Mouse (Mus musculus) midbrain, embryonic 12.5 days (tissue): ENCODE measurements around the gene Akr1c18. TPM values are rescaled to one million over a fixed set of nuclear protein-coding genes. Genes with fewer than 3 reads are reported as not detected.

ENCODE experiments used
- polyA plus RNA-seq: library from polyadenylated mRNA; unstranded; fragments of >200 nt; fragmentation: Nextera tagmentation; extraction: Ambion mirVana; gene quantifications from 2 replicates; pipeline ENCODE4 v1.2.1, GENCODE M21; 2016

Akr1c18 gene
- polyA plus RNA-seq, 1 experiment from 2014 or later: not detected

Other genes with a start within 250 kb of the Akr1c18 start
- gene Net1, start 232.4 kb downstream of the Akr1c18 start, polyA plus RNA-seq: 31.4 and 32.9 TPM in 2 replicates
- not detected in 2 replicates for gene Tubal3, start 232.4 kb downstream of the Akr1c18 start, polyA plus RNA-seq
- not detected in 2 replicates for gene Ucn3, start 205.3 kb downstream of the Akr1c18 start, polyA plus RNA-seq
- gene Akr1c14, start 101.6 kb downstream of the Akr1c18 start, polyA plus RNA-seq: 0.14 and 0.38 TPM in 2 replicates
- 0.19 and 0.31 TPM in 2 replicates for gene Akr1c13, start 40.5 kb upstream of the Akr1c18 start, polyA plus RNA-seq
- gene Akr1c19, start 78.0 kb upstream of the Akr1c18 start, polyA plus RNA-seq: 0.48 and 1.1 TPM in 2 replicates
- 0.37 TPM in 1 of 2 replicates, not detected in the other for gene Akr1c12, start 128.8 kb upstream of the Akr1c18 start, polyA plus RNA-seq